Mouse (Mus musculus) midbrain, embryonic 14.5 days (tissue): ENCODE data around the gene Dgka. TPM values are rescaled to one million over a fixed set of nuclear protein-coding genes. Genes with fewer than 3 reads are reported as not detected.

ENCODE experiments used
- ATAC-seq: fragments of 200-750 bp; cut with Nextera tagmentation; 2 replicates; pipeline ENCODE4 v1.8.0; 2017; ENCODE audit warnings: moderate number of reproducible peaks, moderate library complexity; ENCODE audit not compliant: low FRiP score, low TSS enrichment
- DNase-seq: peaks from one replicate; pipeline ENCODE4 v3.0.0-alpha.2; 2015
- H3K27ac ChIP-seq: fragments of 300-500 bp; sonication (generic); replicated peaks from 2 replicates; pipeline ENCODE4 v1.5.1; 2014; ENCODE audit warnings: mild to moderate bottlenecking, low read depth, low read length, moderate library complexity
- H3K27me3 ChIP-seq: fragments of 300-500 bp; sonication (generic); 2 replicates; pipeline ENCODE4 v1.6.1; 2014; ENCODE audit warnings: low read length, control low read depth, mixed read lengths; ENCODE audit not compliant: control insufficient read depth, insufficient read depth
- H3K36me3 ChIP-seq: fragments of 300-500 bp; sonication (generic); 2 replicates; pipeline ENCODE4 v1.6.1; 2014; ENCODE audit warnings: low read length, control low read depth; ENCODE audit not compliant: control insufficient read depth, insufficient read depth
- H3K4me1 ChIP-seq: fragments of 300-500 bp; sonication (generic); 2 replicates; pipeline ENCODE4 v1.6.1; 2014; ENCODE audit warnings: mild to moderate bottlenecking, antibody characterized with exemption, low read length, control low read depth; ENCODE audit not compliant: control insufficient read depth, insufficient read depth
- H3K4me2 ChIP-seq: fragments of 300-500 bp; sonication (generic); 2 replicates; pipeline ENCODE4 v1.6.1; 2014; ENCODE audit warnings: mild to moderate bottlenecking, low read length, moderate library complexity
- H3K4me3 ChIP-seq: fragments of 300-500 bp; sonication (generic); replicated peaks from 2 replicates; pipeline ENCODE4 v1.5.1; 2014; ENCODE audit warnings: low read depth, low read length
- H3K9ac ChIP-seq: fragments of 300-500 bp; sonication (generic); replicated peaks from 2 replicates; pipeline ENCODE4 v1.6.1; 2014; ENCODE audit warnings: mild to moderate bottlenecking, low read length, moderate library complexity
- H3K9me3 ChIP-seq: fragments of 300-500 bp; sonication (generic); 2 replicates; pipeline ENCODE4 v1.6.1; 2016; ENCODE audit warnings: low read length, control low read depth, mixed read lengths; ENCODE audit not compliant: control insufficient read depth
- WGBS: fragments of 180-500 bp; shearing (Covaris S2); extraction: QIAGEN DNeasy Blood & Tissue Kit; methylation state at CpG from one replicate; pipeline ENCODE4 v1.1.7; 2014; 5-methylcytosine and 5-hydroxymethylcytosine counted together
- polyA plus RNA-seq: library from polyadenylated mRNA; unstranded; fragments of >200 nt; fragmentation: Nextera tagmentation; extraction: Ambion mirVana; gene quantifications from 2 replicates; pipeline ENCODE4 v1.2.1, GENCODE M21; 2014

Dgka gene
- polyA plus RNA-seq, 1 experiment from 2014 or later, result 5.7 TPM

DNA sequence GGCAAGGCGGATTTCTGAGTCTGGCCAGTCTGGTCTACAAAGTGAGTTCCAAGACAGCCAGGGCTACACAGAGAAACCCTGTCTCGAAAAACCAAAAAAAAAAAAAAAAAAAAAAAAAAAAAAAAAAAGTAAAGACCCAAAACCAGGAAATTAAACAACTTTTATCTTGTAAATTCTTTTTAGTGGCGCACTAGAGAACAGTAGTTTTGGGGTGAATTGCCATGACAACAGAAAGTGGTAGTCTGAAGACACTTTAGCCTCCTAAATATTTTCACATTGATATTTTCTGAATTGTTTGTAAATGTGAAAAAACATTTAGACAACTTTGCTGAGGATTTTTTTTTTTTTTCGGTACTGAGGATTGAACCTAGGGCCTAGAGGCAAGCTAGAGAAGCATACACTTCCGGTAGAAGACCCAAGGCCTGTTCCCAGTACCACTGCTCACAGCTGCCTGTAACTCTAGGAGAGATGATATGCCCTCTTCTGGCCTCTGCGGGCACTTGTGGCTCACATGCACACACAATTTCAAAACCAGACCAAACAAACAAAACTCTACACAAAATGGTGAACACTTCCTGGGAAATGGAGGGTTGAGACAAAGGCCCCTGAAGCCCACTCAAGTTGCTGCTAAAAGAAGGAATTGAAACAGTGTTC, 47.5 kb downstream of the Dgka start:
- Histone ChIP-seq H3K9me3 (no peaks in the 10 kb centered on the region), H3K4me2 (peak overlapping the region; percentile 66), H3K27me3 (no peaks in the 10 kb centered on the region), H3K27ac (no peak overlapping the region; the same call in 1 of the 2 replicates), H3K9ac (no peak overlapping the region; the same call in 1 of the 2 replicates), H3K4me1 (peaks cover 10% of the 10 kb centered on the region), H3K4me3 (peak overlapping the region; percentile 37), H3K36me3 (no peaks in the 10 kb centered on the region)
- DNase-seq (no peak), ATAC-seq (no peak)
- 89% methylated on average over 6 of the region's 6 CpGs for WGBS

DNA sequence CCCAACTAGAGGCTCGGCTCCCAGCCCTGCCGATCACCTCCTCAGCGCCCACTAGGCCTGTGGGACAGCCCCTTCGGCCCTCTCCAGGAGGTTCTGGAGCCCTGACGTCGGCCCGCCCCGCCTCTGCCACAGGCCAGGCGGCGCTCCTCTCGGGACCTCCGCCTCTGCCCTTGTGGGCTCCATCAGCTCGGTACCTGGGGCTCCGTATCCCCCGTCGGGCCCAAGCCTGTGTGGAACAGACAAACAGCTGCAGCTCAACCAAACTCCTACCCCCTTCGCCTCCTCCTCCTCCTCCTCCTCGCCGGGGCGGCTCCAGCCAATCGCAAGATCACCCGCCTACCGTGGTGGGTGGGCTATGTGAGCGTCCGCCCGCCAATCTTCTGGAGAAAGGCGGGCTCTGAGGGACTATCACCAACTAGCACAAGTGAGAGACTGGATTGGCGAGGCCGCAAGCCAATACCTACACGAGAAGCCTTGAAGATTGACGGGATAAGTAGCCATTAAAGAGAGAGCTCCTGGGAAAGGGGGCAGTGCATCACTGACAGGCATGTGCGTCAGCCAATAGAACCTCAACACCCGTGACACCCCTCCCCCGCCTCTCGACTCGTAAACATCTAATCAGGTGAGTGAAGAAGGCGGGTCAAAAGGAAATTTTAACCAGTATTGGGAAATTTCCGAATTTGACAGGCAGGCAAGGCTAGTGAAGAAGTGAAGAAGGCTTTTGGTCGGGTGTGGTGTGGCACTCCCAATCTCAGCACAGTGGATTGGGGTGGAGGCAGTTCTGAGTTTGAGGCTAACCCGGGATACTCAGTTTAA, 48.5 kb downstream of the Dgka start, which contains the start of gene Rab5b:
Rab5b (minus strand) TSS at position 273 of the 816 bp plus-strand sequence.
- Histone ChIP-seq H3K4me3 (peak within 1 kb of the TSS; percentile 91), H3K4me2 (peak within 1 kb of the TSS; percentile 78), H3K9me3 (no peaks in the 10 kb centered on the region), H3K27ac (peak within 1 kb of the TSS; percentile 96), H3K27me3 (no peaks in the 10 kb centered on the region), H3K9ac (peak within 1 kb of the TSS; percentile 92), H3K4me1 (peaks cover 10% of the 10 kb centered on the region), H3K36me3 (no peaks in the 10 kb centered on the region)
- WGBS, result under 1% methylated on average over 40 of the region's 40 CpGs
- ATAC-seq (peak; percentile 100), DNase-seq (peak; percentile 99)

DNA sequence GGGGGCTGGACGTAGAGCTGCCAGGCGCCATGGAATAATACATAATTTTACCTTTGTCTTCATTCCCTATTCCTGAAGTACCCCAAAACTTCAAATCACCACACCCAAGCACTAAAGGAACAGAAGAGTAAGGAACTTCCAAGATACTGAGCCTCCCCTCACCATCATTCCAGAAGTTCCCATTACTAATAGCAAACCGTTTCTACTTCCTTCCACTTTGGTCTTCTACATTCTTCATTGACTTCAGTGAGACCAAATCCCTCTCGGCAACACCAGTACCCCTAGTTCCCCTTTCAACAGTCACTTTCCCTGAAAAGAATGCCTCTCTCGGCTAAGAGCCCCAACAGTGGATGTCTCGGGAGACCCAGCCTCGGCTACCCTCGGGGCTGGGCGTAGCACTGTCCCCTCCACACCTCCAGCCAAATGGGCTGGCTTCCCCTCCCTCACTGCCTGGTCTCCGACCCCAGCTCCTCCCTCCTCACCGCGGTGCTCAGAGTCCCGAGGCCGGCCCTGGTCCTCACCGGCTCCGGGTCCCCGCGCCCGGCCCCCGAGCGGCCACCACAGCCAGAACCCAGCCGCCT, 49.2 kb downstream of the Dgka start:
- 2% methylated on average over 22 of the region's 22 CpGs for WGBS
- no peak for DNase-seq
- H3K4me2 ChIP-seq, result peak overlapping the region; percentile 78
- H3K27ac ChIP-seq, result peak overlapping the region; percentile 96
- H3K4me3 ChIP-seq, result peak overlapping the region; percentile 91
- H3K9me3 ChIP-seq, result no peaks in the 10 kb centered on the region
- H3K9ac ChIP-seq, result peak overlapping the region; percentile 92
- no peaks in the 10 kb centered on the region for H3K36me3 ChIP-seq
- no peaks in the 10 kb centered on the region for H3K27me3 ChIP-seq
- peaks cover 10% of the 10 kb centered on the region for H3K4me1 ChIP-seq
- no peak for ATAC-seq

DNA sequence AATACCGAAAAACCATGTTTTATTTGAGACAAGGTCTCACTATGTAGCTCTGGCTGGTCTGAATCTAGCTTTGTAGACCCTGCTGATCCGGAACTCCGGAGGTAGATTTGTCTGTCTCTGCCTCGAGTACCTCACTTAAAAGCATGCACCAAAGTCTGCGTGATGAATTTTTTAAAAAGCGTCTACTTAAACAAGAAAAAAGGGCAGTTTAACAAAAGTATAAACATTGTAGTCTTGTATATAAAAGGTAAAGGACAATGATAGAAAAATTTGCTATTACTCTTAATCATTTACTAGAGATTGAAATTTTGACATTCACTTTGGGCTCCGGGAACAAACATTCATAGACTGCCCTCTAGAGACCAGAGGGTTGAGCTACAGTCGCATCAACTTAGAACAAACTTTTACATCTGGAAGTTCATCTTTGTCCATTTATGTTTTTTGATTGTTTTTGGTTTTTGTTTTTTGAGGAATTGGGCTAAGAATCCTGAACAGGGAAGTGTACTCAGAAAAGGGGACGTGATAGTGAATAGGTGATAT, 70.1 kb downstream of the Dgka start:
- H3K27ac ChIP-seq, result peak overlapping the region; percentile 67; the same call in 1 of the 2 replicates
- peaks cover 7% of the 10 kb centered on the region; the same call in 1 of the 2 replicates for H3K4me1 ChIP-seq
- WGBS, result 2% methylated on average over 9 of the region's 9 CpGs
- H3K4me3 ChIP-seq, result peak overlapping the region; percentile 66
- H3K9ac ChIP-seq, result peak overlapping the region; percentile 64
- ATAC-seq (no peak), DNase-seq (peak; percentile 80)
- H3K36me3 ChIP-seq, result peaks cover 5% of the 10 kb centered on the region
- H3K9me3 ChIP-seq, result no peaks in the 10 kb centered on the region
- no peaks in the 10 kb centered on the region for H3K27me3 ChIP-seq
- peak overlapping the region; percentile 92 for H3K4me2 ChIP-seq

DNA sequence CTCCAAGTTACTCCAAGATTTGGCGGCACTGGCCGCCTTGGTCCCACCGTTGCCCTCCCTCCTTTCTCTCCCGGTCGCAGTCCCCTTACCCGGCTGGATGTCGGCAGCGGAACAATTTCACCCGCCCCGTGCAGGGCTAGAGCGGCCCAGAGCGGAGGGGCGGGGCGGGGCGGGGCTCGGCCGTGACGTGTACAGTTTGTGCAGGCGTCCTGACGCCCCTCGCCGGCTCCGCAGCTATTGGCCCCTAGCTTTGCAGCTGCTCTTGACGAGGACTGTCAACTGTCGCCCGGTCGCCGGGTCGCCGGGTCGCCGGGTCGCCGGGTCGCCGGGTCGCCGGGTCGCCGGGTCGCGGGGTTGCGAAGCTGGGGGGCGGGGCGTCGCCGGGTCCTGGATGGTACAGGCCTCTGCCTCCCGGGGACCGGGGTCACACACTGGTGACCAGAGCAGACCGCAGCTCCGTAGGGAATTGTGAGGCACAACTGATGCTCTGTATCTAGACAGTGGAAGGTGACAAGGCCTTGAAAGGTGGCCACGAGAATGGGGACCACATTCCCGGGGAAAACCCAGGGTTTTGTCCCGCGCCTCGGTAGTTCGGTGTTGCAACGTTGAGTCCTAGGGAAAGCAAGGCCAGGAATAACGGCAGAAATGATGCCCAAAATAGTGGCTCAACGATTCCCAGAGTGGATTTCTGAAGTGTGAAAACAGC, 70.7 kb downstream of the Dgka start, which contains the start of gene Suox:
Suox (minus strand) TSS at position 311 of the 706 bp plus-strand sequence.
- Histone ChIP-seq H3K4me2 (peak within 1 kb of the TSS; percentile 92), H3K27me3 (no peaks in the 10 kb centered on the region), H3K4me1 (peaks cover 7% of the 10 kb centered on the region; the same call in 1 of the 2 replicates), H3K4me3 (peak within 1 kb of the TSS; percentile 66), H3K36me3 (no peaks in the 10 kb centered on the region), H3K9ac (peak within 1 kb of the TSS; percentile 64), H3K27ac (peak within 1 kb of the TSS; percentile 67), H3K9me3 (no peaks in the 10 kb centered on the region)
- under 1% methylated on average over 60 of the region's 60 CpGs for WGBS
- peak; percentile 92 for DNase-seq
- peak; percentile 92 for ATAC-seq

DNA sequence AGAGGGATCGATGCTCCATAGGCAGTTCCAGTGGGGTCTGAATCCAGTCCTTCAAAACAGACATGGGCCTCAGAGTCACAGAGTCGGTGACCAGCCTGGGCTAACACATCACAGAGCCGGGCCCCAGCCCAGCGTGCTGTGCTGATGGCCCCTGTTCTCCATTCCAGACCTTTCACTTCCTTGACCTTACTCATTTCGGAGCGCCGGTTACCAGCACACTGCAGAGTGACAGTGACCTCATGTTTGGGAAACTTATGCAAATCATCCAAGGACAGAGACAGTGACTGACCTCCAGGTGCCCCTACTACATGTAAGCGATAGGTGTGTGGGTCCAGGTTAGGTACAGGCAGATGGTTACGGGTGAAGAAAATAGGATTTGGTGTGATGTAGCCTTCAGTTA, 73.5 kb downstream of the Dgka start:
- Histone ChIP-seq H3K27ac (no peak overlapping the region), H3K9ac (no peak overlapping the region), H3K4me3 (no peak overlapping the region), H3K9me3 (no peaks in the 10 kb centered on the region), H3K27me3 (no peaks in the 10 kb centered on the region), H3K4me2 (no peak overlapping the region), H3K36me3 (no peaks in the 10 kb centered on the region), H3K4me1 (peaks cover 18% of the 10 kb centered on the region)
- ATAC-seq (no peak), DNase-seq (no peak)
- WGBS, result 96% methylated on average over 9 of the region's 9 CpGs
